Mouse (Mus musculus) ES-Bruce4 (cell line): Measurements from ENCODE around the gene Jhy. TPM values are rescaled to one million over a fixed set of nuclear protein-coding genes. Genes with fewer than 3 reads are reported as not detected.
A peak's percentile ranks its signal among the peaks of the same experiment; 100 is the strongest.

Experiments used
- H3K27ac ChIP-seq: 2 replicates; pipeline ENCODE4 v1.5.1; 2012; ENCODE audit warnings: low read length, inconsistent platforms; ENCODE audit not compliant: insufficient read depth
- H3K27me3 ChIP-seq: 2 replicates; pipeline ENCODE4 v1.6.1; 2012; ENCODE audit warnings: mild to moderate bottlenecking, low read length, inconsistent platforms; ENCODE audit not compliant: control insufficient read depth, poor library complexity, insufficient read depth, severe bottlenecking
- H3K36me3 ChIP-seq: 2 replicates; pipeline ENCODE4 v1.6.1; 2012; ENCODE audit warnings: inconsistent platforms, mild to moderate bottlenecking, low read length, moderate library complexity; ENCODE audit not compliant: control insufficient read depth, poor library complexity, insufficient read depth, severe bottlenecking
- H3K4me1 ChIP-seq: one replicate; pipeline ENCODE4 v1.8.1; 2011; ENCODE audit warnings: low read length; ENCODE audit not compliant: control insufficient read depth, insufficient read depth
- H3K4me3 ChIP-seq: 2 replicates; pipeline ENCODE4 v1.5.1; 2011; ENCODE audit warnings: low read depth, mild to moderate bottlenecking, low read length
- H3K9ac ChIP-seq: 2 replicates; pipeline ENCODE4 v1.6.1; 2012; ENCODE audit warnings: low read depth, mild to moderate bottlenecking, inconsistent platforms; ENCODE audit not compliant: poor library complexity, severe bottlenecking
- H3K9me3 ChIP-seq: replicated peaks from 2 replicates; pipeline ENCODE4 v1.6.1; 2012; ENCODE audit warnings: mild to moderate bottlenecking, low read length, inconsistent platforms; ENCODE audit not compliant: control insufficient read depth, poor library complexity, insufficient read depth, severe bottlenecking
- CTCF ChIP-seq: IDR thresholded peaks from one replicate; pipeline ENCODE4 v1.8.1; 2011; ENCODE audit warnings: low read depth, low read length
- EP300 ChIP-seq: IDR thresholded peaks from 2 replicates; pipeline ENCODE4 v1.6.1; 2011; ENCODE audit warnings: low read depth, low read length; ENCODE audit not compliant: insufficient read depth
- POLR2A ChIP-seq: IDR thresholded peaks from one replicate; pipeline ENCODE4 v1.8.1; 2011; ENCODE audit warnings: low read length; ENCODE audit not compliant: insufficient read depth
- polyA plus RNA-seq: library from polyadenylated mRNA; stranded (reverse); fragments of >200 nt; gene quantifications from 2 replicates; pipeline ENCODE4 v1.2.4, GENCODE M21; 2011; ENCODE audit warnings: low read depth; ENCODE audit not compliant: missing spikeins, insufficient read depth, insufficient read length

Jhy gene
- polyA plus RNA-seq, 1 experiment, result not detected

DNA sequence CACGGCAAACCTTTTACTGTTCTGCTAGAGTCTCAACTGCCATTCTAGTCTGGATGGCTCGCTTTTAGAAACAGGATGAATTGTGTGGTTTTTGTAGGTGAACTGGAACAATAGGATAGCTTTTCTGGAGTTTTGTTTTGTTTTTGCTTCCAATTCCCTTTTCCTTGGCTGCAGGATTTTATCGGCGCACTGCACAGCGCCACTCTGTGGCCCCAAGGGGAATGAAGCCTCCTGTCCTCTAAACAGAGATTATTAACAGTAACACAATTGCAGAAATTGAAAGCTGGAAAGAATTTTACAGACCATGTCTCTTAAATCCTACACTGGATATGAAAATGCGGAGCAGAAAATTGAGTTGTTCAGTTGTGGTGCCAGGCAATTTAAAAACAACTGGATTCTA lies 18.6 kb upstream of the Jhy start:
- H3K9ac ChIP-seq, result no peak overlapping the region
- H3K9me3 ChIP-seq, result no peaks in the 10 kb centered on the region
- no peak overlapping the region for H3K27ac ChIP-seq
- TF ChIP-seq CTCF (peak; percentile 81), EP300 (no peak), POLR2A (no peak)
- no peak overlapping the region for H3K4me3 ChIP-seq
- H3K4me1 ChIP-seq, result no peaks in the 10 kb centered on the region
- H3K27me3 ChIP-seq, result no peaks in the 10 kb centered on the region
- H3K36me3 ChIP-seq, result no peaks in the 10 kb centered on the region

DNA sequence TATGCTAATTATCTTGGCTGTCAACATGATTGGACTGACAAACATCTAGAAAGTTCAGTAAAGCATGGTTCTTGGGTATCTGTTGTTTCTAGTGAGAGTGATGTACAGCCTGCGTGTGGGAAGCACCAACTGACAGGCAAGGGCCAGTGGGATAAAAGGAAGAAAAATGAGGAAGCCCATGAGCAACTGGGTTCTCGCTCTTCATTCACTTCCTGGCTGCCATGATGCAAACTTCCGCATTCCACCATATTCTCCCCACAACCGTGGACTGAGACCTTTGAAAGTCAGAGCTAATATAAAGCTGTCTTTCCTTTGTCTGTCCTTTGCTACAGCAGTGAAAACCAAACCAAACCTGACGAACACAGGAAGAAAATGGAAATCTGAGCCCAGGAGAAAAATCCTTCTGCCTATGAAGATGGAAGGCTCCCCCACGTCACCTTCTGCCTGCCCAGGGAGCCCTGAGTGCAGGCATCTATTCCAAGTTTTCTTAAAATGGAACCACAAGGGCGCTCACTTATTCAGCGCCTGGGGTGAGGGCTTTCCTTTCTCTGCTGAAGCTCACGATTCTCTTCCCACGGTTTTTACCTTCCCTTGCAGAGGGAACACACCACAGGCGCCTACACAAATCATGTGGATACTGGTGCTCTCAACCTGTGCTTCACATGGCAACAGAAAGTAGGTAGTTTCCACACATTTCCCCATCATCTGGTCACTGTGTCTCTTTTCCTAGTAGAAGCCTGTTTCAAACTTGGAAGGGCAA lies 10.3 kb upstream of the Jhy start:
- Histone ChIP-seq H3K36me3 (no peaks in the 10 kb centered on the region), H3K27ac (no peak overlapping the region), H3K27me3 (no peaks in the 10 kb centered on the region), H3K9ac (no peak overlapping the region), H3K9me3 (no peaks in the 10 kb centered on the region), H3K4me3 (no peak overlapping the region), H3K4me1 (no peaks in the 10 kb centered on the region)
- TF ChIP-seq POLR2A (no peak), CTCF (no peak), EP300 (no peak)

DNA sequence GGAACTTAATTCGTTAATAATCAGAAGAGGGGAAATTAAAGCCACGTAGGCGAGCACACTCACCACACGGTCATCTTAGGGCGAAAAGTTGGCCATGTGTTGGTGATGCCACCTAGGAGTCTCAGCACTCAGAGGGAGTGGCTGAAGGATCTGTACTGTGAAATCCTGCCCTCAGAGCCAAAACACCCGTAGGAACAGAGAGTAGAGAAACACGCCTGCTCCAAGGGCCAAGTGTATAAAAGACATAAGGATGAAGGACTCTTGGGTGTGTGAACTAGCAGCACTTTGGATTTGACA lies 448 bp upstream of the Jhy start:
- TF ChIP-seq POLR2A (no peak), EP300 (no peak), CTCF (no peak)
- H3K9ac ChIP-seq, result peak overlapping the region; percentile 63; the same call in 1 of the 2 replicates
- no peaks in the 10 kb centered on the region for H3K36me3 ChIP-seq
- peak overlapping the region; percentile 52 for H3K4me3 ChIP-seq
- H3K27me3 ChIP-seq, result peaks cover 8% of the 10 kb centered on the region
- no peaks in the 10 kb centered on the region for H3K4me1 ChIP-seq
- H3K27ac ChIP-seq, result no peak overlapping the region
- no peaks in the 10 kb centered on the region for H3K9me3 ChIP-seq

DNA sequence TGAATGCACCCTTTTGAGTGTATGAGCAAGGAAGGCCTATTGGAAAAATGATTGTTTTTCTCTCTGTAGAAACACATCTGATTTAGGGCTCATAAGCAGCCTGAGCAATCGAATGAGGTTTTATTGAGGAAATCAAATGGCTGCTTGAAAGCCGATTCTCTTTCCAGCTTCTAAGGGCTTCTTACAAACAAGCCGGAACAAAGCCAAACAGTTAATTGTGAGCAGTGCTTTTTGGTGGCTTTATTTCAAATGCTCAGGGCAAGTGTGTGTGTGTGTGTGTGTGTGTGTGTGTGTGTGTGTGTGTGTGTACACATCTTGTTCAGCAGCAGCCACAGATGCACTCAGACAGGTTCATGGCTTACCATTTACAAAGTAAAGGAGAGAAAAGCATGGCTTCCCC lies 2.5 kb downstream of the Jhy start:
- no peak for TF ChIP-seq EP300
- no peak for TF ChIP-seq POLR2A
- no peak for TF ChIP-seq CTCF
- H3K4me3 ChIP-seq, result no peak overlapping the region
- no peak overlapping the region for H3K9ac ChIP-seq
- H3K4me1 ChIP-seq, result no peaks in the 10 kb centered on the region
- H3K27me3 ChIP-seq, result peaks cover 8% of the 10 kb centered on the region
- no peak overlapping the region for H3K27ac ChIP-seq
- no peaks in the 10 kb centered on the region for H3K36me3 ChIP-seq
- H3K9me3 ChIP-seq, result no peaks in the 10 kb centered on the region

DNA sequence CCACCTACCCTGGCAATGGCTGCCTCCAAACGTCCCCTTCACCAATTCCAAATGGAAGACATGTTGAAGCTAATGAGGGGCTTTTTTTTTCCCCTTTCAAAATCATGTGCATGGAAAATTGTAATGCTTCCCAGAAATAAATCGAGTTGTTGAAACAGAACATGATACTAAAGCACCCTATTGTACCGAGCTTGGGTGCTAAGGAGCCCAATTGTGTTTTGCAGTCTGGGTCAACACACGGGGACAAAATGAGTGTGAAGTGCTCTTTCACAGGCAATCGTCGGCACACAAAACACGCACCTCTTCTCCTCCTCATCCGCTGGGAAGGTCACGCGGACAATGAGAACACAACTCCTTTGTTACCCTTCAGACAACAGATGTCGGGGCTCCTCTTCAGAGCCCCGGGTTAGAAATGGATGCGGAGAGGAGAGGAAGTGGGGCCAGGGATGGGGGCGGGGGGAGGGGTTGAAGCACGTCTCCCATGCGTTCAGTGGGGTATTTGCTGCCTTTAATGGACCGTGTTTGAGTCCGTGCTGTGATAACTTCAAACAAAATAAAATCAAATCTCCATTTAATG lies 14.8 kb downstream of the Jhy start:
- H3K9ac ChIP-seq, result no peak overlapping the region
- H3K36me3 ChIP-seq, result no peaks in the 10 kb centered on the region
- peaks cover 2% of the 10 kb centered on the region for H3K4me1 ChIP-seq
- TF ChIP-seq EP300, result 0 out of 2 replicates have a peak, but pooled peaks have one; percentile 58
- TF ChIP-seq CTCF, result no peak
- no peaks in the 10 kb centered on the region for H3K27me3 ChIP-seq
- H3K9me3 ChIP-seq, result no peaks in the 10 kb centered on the region
- H3K4me3 ChIP-seq, result no peak overlapping the region
- no peak overlapping the region for H3K27ac ChIP-seq

DNA sequence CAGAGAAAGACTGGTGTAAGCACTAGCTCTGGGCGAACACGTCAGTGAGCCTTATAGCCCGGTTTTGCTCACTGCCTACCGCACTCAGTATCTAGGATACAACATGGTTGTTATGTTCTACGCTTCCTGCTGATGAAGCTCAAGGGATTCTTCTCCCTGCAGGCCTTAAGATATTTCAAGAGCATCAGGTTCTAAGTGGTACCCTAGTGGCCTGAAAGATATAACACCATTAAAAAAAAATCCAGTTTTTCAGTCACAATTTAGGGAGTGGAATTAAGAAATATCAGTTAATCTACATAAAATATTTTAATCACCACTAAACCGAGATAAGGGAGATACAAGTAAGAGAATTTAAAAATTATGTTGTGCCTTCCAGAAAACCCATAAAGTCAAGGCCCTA lies 15.4 kb downstream of the Jhy start:
- peaks cover 2% of the 10 kb centered on the region for H3K4me1 ChIP-seq
- H3K9me3 ChIP-seq, result no peaks in the 10 kb centered on the region
- no peak overlapping the region for H3K27ac ChIP-seq
- no peak overlapping the region for H3K4me3 ChIP-seq
- no peaks in the 10 kb centered on the region for H3K27me3 ChIP-seq
- no peak for TF ChIP-seq POLR2A
- TF ChIP-seq EP300, result no peak
- no peak for TF ChIP-seq CTCF
- H3K36me3 ChIP-seq, result no peaks in the 10 kb centered on the region
- no peak overlapping the region for H3K9ac ChIP-seq
